Mouse (Mus musculus): ENCODE measurements around the gene Naa25.

- no peak for TF ChIP-seq CTCF (IDR thresholded peaks at IDR 0.05; ENCODE audit: low read depth, low read length)
- TF ChIP-seq EP300 (IDR thresholded peaks at IDR 0.05; ENCODE audit: insufficient read depth, low read depth, low read length): no peak
Measured at GRCm38 (mm10) chr5:121380692-121381091, 17.0 kb upstream of the Naa25 start.
